Mouse (Mus musculus): ENCODE results near the gene Nqo2. TPM values are rescaled to one million over a fixed set of nuclear protein-coding genes. Genes with fewer than 3 reads are reported as not detected.

The Nqo2 gene
- polyA plus RNA-seq, 1 experiment from 2014 or later = 16.7 TPM

Other genes with a start within 250 kb of the Nqo2 start
- not detected in 2 replicates for gene Serpinb6e, start 121.3 kb upstream of the Nqo2 start, polyA plus RNA-seq (2014; fragmentation: Nextera tagmentation; extraction: Ambion mirVana)
- 0.29 TPM in 1 of 2 replicates, not detected in the other for gene Serpinb6c, start 59.0 kb upstream of the Nqo2 start, polyA plus RNA-seq (2014; fragmentation: Nextera tagmentation; extraction: Ambion mirVana)
- gene Ripk1, start 37.7 kb downstream of the Nqo2 start, polyA plus RNA-seq (2014; fragmentation: Nextera tagmentation; extraction: Ambion mirVana) = 9.8 and 11.3 TPM in 2 replicates
- gene Serpinb6a, start 38.1 kb downstream of the Nqo2 start, polyA plus RNA-seq (2014; fragmentation: Nextera tagmentation; extraction: Ambion mirVana) = 31.8 and 39.1 TPM in 2 replicates
- 33.3 and 33.8 TPM in 2 replicates for gene Bphl, start 72.9 kb downstream of the Nqo2 start, polyA plus RNA-seq (2014; fragmentation: Nextera tagmentation; extraction: Ambion mirVana)
- 185 and 229 TPM in 2 replicates for gene Tubb2a, start 113.3 kb downstream of the Nqo2 start, polyA plus RNA-seq (2014; fragmentation: Nextera tagmentation; extraction: Ambion mirVana)
- gene Tubb2b, start 165.8 kb downstream of the Nqo2 start, polyA plus RNA-seq (2014; fragmentation: Nextera tagmentation; extraction: Ambion mirVana) = 232 and 287 TPM in 2 replicates
- gene Psmg4, start 198.3 kb downstream of the Nqo2 start, polyA plus RNA-seq (2014; fragmentation: Nextera tagmentation; extraction: Ambion mirVana) = 114 and 123 TPM in 2 replicates